Mouse (Mus musculus): Measurements from ENCODE around the gene Olfr1361. TPM values are rescaled to one million over a fixed set of nuclear protein-coding genes. Genes with fewer than 3 reads are reported as not detected.

The Olfr1361 gene
- polyA plus RNA-seq (2015; fragmentation: Nextera tagmentation; extraction: Ambion mirVana): not detected in 2 replicates

- no peaks in the 10 kb centered on the region for H3K4me1 ChIP-seq
- H3K9ac ChIP-seq: no peak within 1 kb of the TSS
- 73% methylated on average over 2 of the region's 2 CpGs for WGBS
- no peak within 1 kb of the TSS for H3K4me3 ChIP-seq
- H3K4me2 ChIP-seq: no peak within 1 kb of the TSS
- H3K36me3 ChIP-seq (replicated peaks): no peaks in the 10 kb centered on the region
- ATAC-seq (replicated peaks): no peak
- no peaks in the 10 kb centered on the region for H3K9me3 ChIP-seq
- H3K27me3 ChIP-seq (replicated peaks): no peaks in the 10 kb centered on the region
- no peak within 1 kb of the TSS for H3K27ac ChIP-seq
These were observed at the start of gene Olfr1361 for GRCm38 (mm10) chr13:21663286-21663685. Gene Olfr1361 (minus strand): TSS chr13:21663386.

- WGBS: 23% methylated on average over 4 of the region's 4 CpGs
- H3K9ac ChIP-seq: no peak overlapping the region
- no peaks in the 10 kb centered on the region for H3K27me3 ChIP-seq (replicated peaks)
- H3K4me1 ChIP-seq: peaks cover 9% of the 10 kb centered on the region
- peak overlapping the region; percentile 77 for H3K4me2 ChIP-seq
- no peaks in the 10 kb centered on the region for H3K36me3 ChIP-seq (replicated peaks)
- ATAC-seq (replicated peaks): no peak
- no peak overlapping the region for H3K27ac ChIP-seq
- H3K9me3 ChIP-seq: no peaks in the 10 kb centered on the region
- H3K4me3 ChIP-seq: peak overlapping the region; percentile 47
These were observed 48.5 kb upstream of the Olfr1361 start for GRCm38 (mm10) chr13:21711698-21712097.

DNA sequence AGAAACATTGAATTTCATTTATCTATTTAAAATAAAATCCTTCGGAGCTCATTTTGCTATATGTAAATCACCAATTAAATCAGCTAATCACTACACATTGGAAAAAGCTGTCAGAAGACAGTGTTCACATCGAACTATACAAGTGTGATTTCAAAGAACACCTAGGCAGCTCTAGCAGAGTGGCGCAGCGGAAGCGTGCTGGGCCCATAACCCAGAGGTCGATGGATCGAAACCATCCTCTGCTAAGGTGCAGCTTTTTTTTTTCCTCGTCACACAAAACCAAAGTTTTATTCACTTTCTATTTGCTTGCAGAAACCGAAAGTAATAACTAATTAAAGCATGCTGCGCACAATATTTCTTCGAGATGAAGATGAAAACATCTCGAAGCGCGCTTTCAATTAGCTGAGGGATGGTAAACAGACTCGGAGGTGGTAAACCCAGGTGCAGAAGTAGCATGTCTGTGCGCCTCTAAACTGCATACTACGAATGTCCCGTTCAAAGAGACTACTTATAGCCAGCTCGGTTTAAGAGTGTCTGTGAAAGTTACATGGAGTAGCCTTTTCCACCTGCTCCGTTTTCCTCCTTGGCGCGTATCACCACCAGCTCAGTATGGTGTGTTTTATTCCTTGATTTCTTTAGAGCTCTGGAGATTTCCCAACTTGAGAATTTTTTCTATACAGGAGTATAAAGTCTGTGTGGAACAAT is 47.8 kb upstream of the Olfr1361 start:
- H3K4me2 ChIP-seq: peak overlapping the region; percentile 77
- no peaks in the 10 kb centered on the region for H3K36me3 ChIP-seq (replicated peaks)
- peak overlapping the region; percentile 29 for H3K9ac ChIP-seq
- peak overlapping the region; percentile 47 for H3K4me3 ChIP-seq
- H3K4me1 ChIP-seq: peaks cover 9% of the 10 kb centered on the region
- WGBS: 2% methylated on average over 22 of the region's 22 CpGs
- H3K9me3 ChIP-seq: no peaks in the 10 kb centered on the region
- ATAC-seq (replicated peaks): peak; percentile 89
- no peaks in the 10 kb centered on the region for H3K27me3 ChIP-seq (replicated peaks)
- H3K27ac ChIP-seq: no peak overlapping the region

DNA sequence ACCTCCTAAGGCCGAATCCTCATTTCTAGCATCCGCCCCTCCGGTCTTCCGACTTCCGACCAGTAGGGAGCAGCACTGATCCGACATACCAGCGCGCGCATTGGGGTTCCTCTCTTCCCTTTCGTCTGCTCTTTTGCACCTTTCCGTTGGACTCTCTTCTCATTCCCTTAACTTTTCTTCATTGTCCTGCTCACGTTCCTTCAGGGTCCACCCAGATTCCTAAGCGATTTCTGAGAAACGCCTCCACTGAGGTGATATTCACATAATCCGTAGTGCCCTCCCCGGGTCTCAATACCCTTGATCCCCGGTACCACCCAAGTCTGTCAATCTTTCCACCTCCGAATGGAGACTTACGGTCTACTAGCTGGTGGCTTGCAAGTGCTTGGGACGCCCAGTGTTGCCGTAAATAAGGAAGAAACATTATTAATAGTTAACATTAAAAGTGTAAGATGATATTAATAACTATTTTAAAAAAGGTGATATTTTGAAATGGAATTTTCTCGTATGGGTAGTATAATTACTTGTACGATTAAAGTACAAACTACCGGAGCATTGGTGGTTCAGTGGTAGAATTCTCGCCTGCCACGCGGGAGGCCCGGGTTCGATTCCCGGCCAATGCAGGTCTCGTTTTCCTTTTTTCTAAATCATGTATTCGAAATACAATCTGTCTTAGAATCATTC is 47.0 kb upstream of the Olfr1361 start:
- peak overlapping the region; percentile 47 for H3K4me3 ChIP-seq
- H3K4me1 ChIP-seq: peaks cover 4% of the 10 kb centered on the region
- peak overlapping the region; percentile 31 for H3K9ac ChIP-seq
- peak; percentile 88 for ATAC-seq (replicated peaks)
- H3K27ac ChIP-seq: peak overlapping the region; percentile 63
- H3K27me3 ChIP-seq (replicated peaks): no peaks in the 10 kb centered on the region
- no peaks in the 10 kb centered on the region for H3K36me3 ChIP-seq (replicated peaks)
- no peaks in the 10 kb centered on the region for H3K9me3 ChIP-seq
- WGBS: 0% methylated on average over 32 of the region's 32 CpGs
- peak overlapping the region; percentile 77 for H3K4me2 ChIP-seq

- no peak for ATAC-seq (replicated peaks)
- Histone ChIP-seq H3K4me2 (no peak overlapping the region), H3K27ac (no peak overlapping the region), H3K36me3 (replicated peaks) (no peaks in the 10 kb centered on the region), H3K4me3 (no peak overlapping the region), H3K4me1 (no peaks in the 10 kb centered on the region), H3K9ac (no peak overlapping the region), H3K9me3 (no peaks in the 10 kb centered on the region), H3K27me3 (replicated peaks) (no peaks in the 10 kb centered on the region)
- whole genome bisulfite sequencing: 77% methylated on average over 4 of the region's 4 CpGs
These were observed 43.5 kb upstream of the Olfr1361 start for GRCm38 (mm10) chr13:21706669-21707068.

DNA sequence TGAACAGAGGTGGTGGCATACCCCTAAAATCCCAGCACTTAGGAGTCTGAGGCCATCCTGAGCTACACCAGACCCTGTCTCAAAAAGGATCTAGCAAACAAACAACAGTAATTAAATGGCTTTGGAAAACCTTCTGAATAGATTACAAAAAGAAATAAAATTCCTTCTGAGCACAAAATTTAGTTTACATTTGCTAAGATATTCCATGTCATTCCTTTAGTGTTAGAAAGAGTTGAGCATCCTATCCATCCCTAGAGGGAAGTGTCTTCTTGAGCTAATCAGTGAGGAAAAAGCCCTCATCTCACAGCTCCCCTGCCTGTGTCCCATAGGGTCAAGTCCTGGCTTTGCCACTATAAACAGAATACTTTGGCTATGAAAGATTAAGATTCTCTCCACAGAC is 34.6 kb upstream of the Olfr1361 start, which contains the start of gene Olfr1359:
Olfr1359 (plus strand) TSS at position 301 of the 400 bp plus-strand sequence.
- no peak for ATAC-seq (replicated peaks)

GRCm38 (mm10) chr13:21677305-21677704 is 14.1 kb upstream of the Olfr1361 start, which contains the start of gene Olfr1360:
Gene Olfr1360 (minus strand): TSS chr13:21677405.
- 88% methylated on average over 2 of the region's 2 CpGs for WGBS
- no peak for ATAC-seq (replicated peaks)
- Histone ChIP-seq H3K9me3 (no peaks in the 10 kb centered on the region), H3K4me3 (no peak within 1 kb of the TSS), H3K4me2 (no peak within 1 kb of the TSS), H3K36me3 (replicated peaks) (no peaks in the 10 kb centered on the region), H3K9ac (no peak within 1 kb of the TSS), H3K27ac (no peak within 1 kb of the TSS), H3K27me3 (replicated peaks) (no peaks in the 10 kb centered on the region), H3K4me1 (no peaks in the 10 kb centered on the region)

More for the DNA sequence above, 34.6 kb upstream of the Olfr1361 start, which contains the start of gene Olfr1359:
- no peaks in the 10 kb centered on the region for H3K4me1 ChIP-seq
- H3K9me3 ChIP-seq: no peaks in the 10 kb centered on the region
- no peaks in the 10 kb centered on the region for H3K27me3 ChIP-seq (replicated peaks)
- H3K27ac ChIP-seq: no peak within 1 kb of the TSS
- H3K36me3 ChIP-seq (replicated peaks): no peaks in the 10 kb centered on the region
- no peak within 1 kb of the TSS for H3K9ac ChIP-seq
- no peak within 1 kb of the TSS for H3K4me3 ChIP-seq
- no peak within 1 kb of the TSS for H3K4me2 ChIP-seq

GRCm38 (mm10) chr13:21642418-21642817 is 20.8 kb downstream of the Olfr1361 start, which contains the start of gene Olfr11:
Gene Olfr11 (minus strand): TSS chr13:21642518.
- Histone ChIP-seq H3K9ac (no peak within 1 kb of the TSS), H3K4me3 (no peak within 1 kb of the TSS), H3K4me1 (no peaks in the 10 kb centered on the region), H3K9me3 (no peaks in the 10 kb centered on the region), H3K36me3 (replicated peaks) (no peaks in the 10 kb centered on the region), H3K4me2 (no peak within 1 kb of the TSS), H3K27me3 (replicated peaks) (no peaks in the 10 kb centered on the region), H3K27ac (no peak within 1 kb of the TSS)
- no peak for ATAC-seq (replicated peaks)
- WGBS: 82% methylated on average over 2 of the region's 2 CpGs

- no peaks in the 10 kb centered on the region for H3K4me1 ChIP-seq
- H3K27ac ChIP-seq: no peak within 1 kb of the TSS
- no peak for ATAC-seq (replicated peaks)
- H3K9me3 ChIP-seq: no peaks in the 10 kb centered on the region
- no peaks in the 10 kb centered on the region for H3K36me3 ChIP-seq (replicated peaks)
- no peaks in the 10 kb centered on the region for H3K27me3 ChIP-seq (replicated peaks)
- no peak within 1 kb of the TSS for H3K9ac ChIP-seq
- H3K4me2 ChIP-seq: no peak within 1 kb of the TSS
- no peak within 1 kb of the TSS for H3K4me3 ChIP-seq
These were observed 49.3 kb downstream of the Olfr1361 start, which contains the start of gene Olfr1362 for GRCm38 (mm10) chr13:21613922-21614321. Gene Olfr1362 (minus strand): TSS chr13:21614022.

Other genes with a start within 250 kb of the Olfr1361 start
- 4.0 and 5.1 TPM in 2 replicates for gene Pgbd1, start 222.3 kb downstream of the Olfr1361 start, polyA plus RNA-seq (2015; fragmentation: Nextera tagmentation; extraction: Ambion mirVana)
- gene Zscan26, start 209.7 kb downstream of the Olfr1361 start, polyA plus RNA-seq (2015; fragmentation: Nextera tagmentation; extraction: Ambion mirVana): 21.9 and 26.3 TPM in 2 replicates
- 2.9 and 4.9 TPM in 2 replicates for gene Nkapl, start 194.9 kb downstream of the Olfr1361 start, polyA plus RNA-seq (2015; fragmentation: Nextera tagmentation; extraction: Ambion mirVana)
- 11.5 and 12.6 TPM in 2 replicates for gene Zkscan4, start 184.5 kb downstream of the Olfr1361 start, polyA plus RNA-seq (2015; fragmentation: Nextera tagmentation; extraction: Ambion mirVana)
- not detected in 2 replicates for gene Gm10065, start 183.9 kb downstream of the Olfr1361 start, polyA plus RNA-seq (2015; fragmentation: Nextera tagmentation; extraction: Ambion mirVana)
- 0.32 and 0.40 TPM in 2 replicates for gene AK157302, start 168.2 kb downstream of the Olfr1361 start, polyA plus RNA-seq (2015; fragmentation: Nextera tagmentation; extraction: Ambion mirVana)
- 8.5 and 9.5 TPM in 2 replicates for gene Gm11273, start 162.0 kb downstream of the Olfr1361 start, polyA plus RNA-seq (2015; fragmentation: Nextera tagmentation; extraction: Ambion mirVana)
- 5.0 and 5.3 TPM in 2 replicates for gene Zkscan8, start 132.3 kb downstream of the Olfr1361 start, polyA plus RNA-seq (2015; fragmentation: Nextera tagmentation; extraction: Ambion mirVana)
- 0.09 and 0.22 TPM in 2 replicates for gene Olfr1366, start 120.6 kb downstream of the Olfr1361 start, polyA plus RNA-seq (2015; fragmentation: Nextera tagmentation; extraction: Ambion mirVana)
- 0.05 TPM in 1 of 2 replicates, not detected in the other for gene Olfr1535, start 103.5 kb downstream of the Olfr1361 start, polyA plus RNA-seq (2015; fragmentation: Nextera tagmentation; extraction: Ambion mirVana)
- not detected in 2 replicates for gene Olfr1364, start 81.6 kb downstream of the Olfr1361 start, polyA plus RNA-seq (2015; fragmentation: Nextera tagmentation; extraction: Ambion mirVana)
- gene Olfr1362, start 49.4 kb downstream of the Olfr1361 start, polyA plus RNA-seq (2015; fragmentation: Nextera tagmentation; extraction: Ambion mirVana): not detected in 2 replicates
- 0.06 and 0.08 TPM in 2 replicates for gene Olfr11, start 20.9 kb downstream of the Olfr1361 start, polyA plus RNA-seq (2015; fragmentation: Nextera tagmentation; extraction: Ambion mirVana)
- not detected in 2 replicates for gene Olfr1360, start 14.0 kb upstream of the Olfr1361 start, polyA plus RNA-seq (2015; fragmentation: Nextera tagmentation; extraction: Ambion mirVana)
- not detected in 2 replicates for gene Olfr1359, start 34.7 kb upstream of the Olfr1361 start, polyA plus RNA-seq (2015; fragmentation: Nextera tagmentation; extraction: Ambion mirVana)
- gene Hist1h2bl, start 52.8 kb upstream of the Olfr1361 start, polyA plus RNA-seq (2015; fragmentation: Nextera tagmentation; extraction: Ambion mirVana): 0.59 TPM in 1 of 2 replicates, not detected in the other
- 3.9 and 10.3 TPM in 2 replicates for gene Hist1h2ai, start 53.0 kb upstream of the Olfr1361 start, polyA plus RNA-seq (2015; fragmentation: Nextera tagmentation; extraction: Ambion mirVana)
- 1.1 TPM in 1 of 2 replicates, not detected in the other for gene Hist1h3h, start 54.3 kb upstream of the Olfr1361 start, polyA plus RNA-seq (2015; fragmentation: Nextera tagmentation; extraction: Ambion mirVana)
- gene Hist1h2bm, start 58.7 kb upstream of the Olfr1361 start, polyA plus RNA-seq (2015; fragmentation: Nextera tagmentation; extraction: Ambion mirVana): 0.39 and 1.7 TPM in 2 replicates
- gene Hist1h4j, start 71.7 kb upstream of the Olfr1361 start, polyA plus RNA-seq (2015; fragmentation: Nextera tagmentation; extraction: Ambion mirVana): 0.93 TPM in 1 of 2 replicates, not detected in the other
- gene Hist1h4k, start 87.1 kb upstream of the Olfr1361 start, polyA plus RNA-seq (2015; fragmentation: Nextera tagmentation; extraction: Ambion mirVana): 1.8 and 4.2 TPM in 2 replicates
- gene Hist1h2ak, start 90.4 kb upstream of the Olfr1361 start, polyA plus RNA-seq (2015; fragmentation: Nextera tagmentation; extraction: Ambion mirVana): 5.5 and 6.9 TPM in 2 replicates
- 0.89 TPM in 1 of 2 replicates, not detected in the other for gene Hist1h2bn, start 90.7 kb upstream of the Olfr1361 start, polyA plus RNA-seq (2015; fragmentation: Nextera tagmentation; extraction: Ambion mirVana)
- gene Hist1h1b, start 117.2 kb upstream of the Olfr1361 start, polyA plus RNA-seq (2015; fragmentation: Nextera tagmentation; extraction: Ambion mirVana): 3.4 and 3.7 TPM in 2 replicates
- gene Hist1h3i, start 120.0 kb upstream of the Olfr1361 start, polyA plus RNA-seq (2015; fragmentation: Nextera tagmentation; extraction: Ambion mirVana): 26.1 and 35.4 TPM in 2 replicates
- gene Hist1h2an, start 123.8 kb upstream of the Olfr1361 start, polyA plus RNA-seq (2015; fragmentation: Nextera tagmentation; extraction: Ambion mirVana): 3.8 TPM in 1 of 2 replicates, not detected in the other
- gene Hist1h2bp, start 124.1 kb upstream of the Olfr1361 start, polyA plus RNA-seq (2015; fragmentation: Nextera tagmentation; extraction: Ambion mirVana): 0.31 and 0.87 TPM in 2 replicates
- gene Hist1h2bq, start 146.8 kb upstream of the Olfr1361 start, polyA plus RNA-seq (2015; fragmentation: Nextera tagmentation; extraction: Ambion mirVana): 3.6 and 4.1 TPM in 2 replicates
- not detected in 2 replicates for gene Hist1h2ao, start 147.1 kb upstream of the Olfr1361 start, polyA plus RNA-seq (2015; fragmentation: Nextera tagmentation; extraction: Ambion mirVana)
- 1.4 TPM in 1 of 2 replicates, not detected in the other for gene Hist1h4m, start 148.4 kb upstream of the Olfr1361 start, polyA plus RNA-seq (2015; fragmentation: Nextera tagmentation; extraction: Ambion mirVana)
- gene Hist1h4n, start 168.8 kb upstream of the Olfr1361 start, polyA plus RNA-seq (2015; fragmentation: Nextera tagmentation; extraction: Ambion mirVana): 4.2 and 5.9 TPM in 2 replicates
- gene Hist1h2ap, start 170.1 kb upstream of the Olfr1361 start, polyA plus RNA-seq (2015; fragmentation: Nextera tagmentation; extraction: Ambion mirVana): 432 and 476 TPM in 2 replicates
- 4.0 and 4.1 TPM in 2 replicates for gene Hist1h2br, start 170.4 kb upstream of the Olfr1361 start, polyA plus RNA-seq (2015; fragmentation: Nextera tagmentation; extraction: Ambion mirVana)